Mouse (Mus musculus): ENCODE measurements around the gene Saa3.

GRCm38 (mm10) chr7:46745816-46746215, 30.3 kb upstream of the Saa3 start:
- TF ChIP-seq CTCF (conservative IDR thresholded peaks at IDR 0.05; ENCODE audit: low read length) (no peak), POU5F1 (IDR thresholded peaks at IDR 0.05; ENCODE audit: borderline replicate concordance, low read length) (no peak)
